Mouse (Mus musculus): ENCODE results near the gene Rfng. TPM values are rescaled to one million over a fixed set of nuclear protein-coding genes. Genes with fewer than 3 reads are reported as not detected.
"Not testable (repeated sequence)": the region's sequence is repeated elsewhere in the genome, so short reads cannot be mapped to it uniquely, and the experiment has no call there.

Rfng gene
- polyA plus RNA-seq, 1 experiment, result 87.4 TPM

GRCm38 (mm10) chr11:120777123-120777522 is 6.9 kb downstream of the Rfng start:
- no peak for TF ChIP-seq CTCF (IDR thresholded peaks at IDR 0.05; ENCODE audit: borderline replicate concordance, control insufficient read depth, extremely low read depth, insufficient read depth, low read length, poor library complexity)
- DNase-seq, result no peak
- 65% methylated on average over 6 of the region's 6 CpGs for WGBS
- H3K4me3 ChIP-seq (ENCODE audit: control insufficient read depth, insufficient read depth, low read length), result no peak overlapping the region
- no peak overlapping the region for H3K27ac ChIP-seq (ENCODE audit: control insufficient read depth, insufficient read depth, low read length)
- no peaks in the 10 kb centered on the region for H3K36me3 ChIP-seq (ENCODE audit: control insufficient read depth, insufficient read depth, low read length)
- H3K27me3 ChIP-seq (ENCODE audit: control insufficient read depth, insufficient read depth, low read length), result no peaks in the 10 kb centered on the region
- H3K4me1 ChIP-seq (replicated peaks; ENCODE audit: control insufficient read depth, insufficient read depth, low read length), result no peaks in the 10 kb centered on the region

- 25% methylated on average over 15 of the region's 15 CpGs for WGBS
- H3K27me3 ChIP-seq (ENCODE audit: control insufficient read depth, insufficient read depth, low read length), result no peaks in the 10 kb centered on the region
- no peak for TF ChIP-seq POLR2A (IDR thresholded peaks at IDR 0.05; ENCODE audit: control insufficient read depth, extremely low read depth, insufficient read depth, low read length, poor library complexity)
- peak; percentile 100 for TF ChIP-seq CTCF (IDR thresholded peaks at IDR 0.05; ENCODE audit: borderline replicate concordance, control insufficient read depth, extremely low read depth, insufficient read depth, low read length, poor library complexity)
- DNase-seq, result peak; percentile 95
- no peaks in the 10 kb centered on the region for H3K4me1 ChIP-seq (replicated peaks; ENCODE audit: control insufficient read depth, insufficient read depth, low read length)
- H3K27ac ChIP-seq (ENCODE audit: control insufficient read depth, insufficient read depth, low read length), result no peak overlapping the region
- H3K36me3 ChIP-seq (ENCODE audit: control insufficient read depth, insufficient read depth, low read length), result no peaks in the 10 kb centered on the region
- no peak overlapping the region for H3K4me3 ChIP-seq (ENCODE audit: control insufficient read depth, insufficient read depth, low read length)
Observed at GRCm38 (mm10) chr11:120775774-120776469, 8.1 kb downstream of the Rfng start.

GRCm38 (mm10) chr11:120773463-120774190 is 10.4 kb downstream of the Rfng start:
- WGBS, result 94% methylated on average over 7 of the region's 7 CpGs
- Histone ChIP-seq H3K27me3 (ENCODE audit: control insufficient read depth, insufficient read depth, low read length) (no peaks in the 10 kb centered on the region), H3K4me1 (replicated peaks; ENCODE audit: control insufficient read depth, insufficient read depth, low read length) (no peaks in the 10 kb centered on the region), H3K27ac (ENCODE audit: control insufficient read depth, insufficient read depth, low read length) (no peak overlapping the region), H3K4me3 (ENCODE audit: control insufficient read depth, insufficient read depth, low read length) (no peak overlapping the region), H3K36me3 (ENCODE audit: control insufficient read depth, insufficient read depth, low read length) (no peaks in the 10 kb centered on the region)
- no peak for DNase-seq
- TF ChIP-seq CTCF (IDR thresholded peaks at IDR 0.05; ENCODE audit: borderline replicate concordance, control insufficient read depth, extremely low read depth, insufficient read depth, low read length, poor library complexity), result no peak
- TF ChIP-seq POLR2A (IDR thresholded peaks at IDR 0.05; ENCODE audit: control insufficient read depth, extremely low read depth, insufficient read depth, low read length, poor library complexity), result no peak

GRCm38 (mm10) chr11:120772749-120773148 is 11.3 kb downstream of the Rfng start:
- 95% methylated on average over 3 of the region's 3 CpGs for WGBS
- Histone ChIP-seq H3K27me3 (ENCODE audit: control insufficient read depth, insufficient read depth, low read length) (no peaks in the 10 kb centered on the region), H3K27ac (ENCODE audit: control insufficient read depth, insufficient read depth, low read length) (no peak overlapping the region), H3K4me3 (ENCODE audit: control insufficient read depth, insufficient read depth, low read length) (no peak overlapping the region), H3K4me1 (replicated peaks; ENCODE audit: control insufficient read depth, insufficient read depth, low read length) (no peaks in the 10 kb centered on the region), H3K36me3 (ENCODE audit: control insufficient read depth, insufficient read depth, low read length) (no peaks in the 10 kb centered on the region)
- no peak for DNase-seq
- TF ChIP-seq POLR2A (IDR thresholded peaks at IDR 0.05; ENCODE audit: control insufficient read depth, extremely low read depth, insufficient read depth, low read length, poor library complexity) (no peak), CTCF (IDR thresholded peaks at IDR 0.05; ENCODE audit: borderline replicate concordance, control insufficient read depth, extremely low read depth, insufficient read depth, low read length, poor library complexity) (no peak)

GRCm38 (mm10) chr11:120768206-120768605 is 15.8 kb downstream of the Rfng start:
- H3K4me3 ChIP-seq (ENCODE audit: control insufficient read depth, insufficient read depth, low read length), result no peak overlapping the region
- TF ChIP-seq CTCF (IDR thresholded peaks at IDR 0.05; ENCODE audit: borderline replicate concordance, control insufficient read depth, extremely low read depth, insufficient read depth, low read length, poor library complexity) (no peak), POLR2A (IDR thresholded peaks at IDR 0.05; ENCODE audit: control insufficient read depth, extremely low read depth, insufficient read depth, low read length, poor library complexity) (no peak)
- no peaks in the 10 kb centered on the region for H3K27me3 ChIP-seq (ENCODE audit: control insufficient read depth, insufficient read depth, low read length)
- no peaks in the 10 kb centered on the region for H3K36me3 ChIP-seq (ENCODE audit: control insufficient read depth, insufficient read depth, low read length)
- no peak overlapping the region for H3K27ac ChIP-seq (ENCODE audit: control insufficient read depth, insufficient read depth, low read length)
- no peak for DNase-seq
- no peaks in the 10 kb centered on the region; the same call in 1 of the 2 replicates for H3K4me1 ChIP-seq (replicated peaks; ENCODE audit: control insufficient read depth, insufficient read depth, low read length)
- 87% methylated on average over 1 of the region's 1 CpGs for WGBS

GRCm38 (mm10) chr11:120767023-120767422 is 17.0 kb downstream of the Rfng start:
- not testable (repeated sequence) for H3K4me3 ChIP-seq (ENCODE audit: control insufficient read depth, insufficient read depth, low read length); H3K4me1 ChIP-seq (replicated peaks; ENCODE audit: control insufficient read depth, insufficient read depth, low read length); H3K27me3 ChIP-seq (ENCODE audit: control insufficient read depth, insufficient read depth, low read length); H3K36me3 ChIP-seq (ENCODE audit: control insufficient read depth, insufficient read depth, low read length); DNase-seq; H3K27ac ChIP-seq (ENCODE audit: control insufficient read depth, insufficient read depth, low read length)
- WGBS, result 0% methylated on average over 4 of the region's 7 CpGs

- H3K4me3 ChIP-seq (ENCODE audit: control insufficient read depth, insufficient read depth, low read length); H3K27ac ChIP-seq (ENCODE audit: control insufficient read depth, insufficient read depth, low read length); H3K27me3 ChIP-seq (ENCODE audit: control insufficient read depth, insufficient read depth, low read length); DNase-seq; H3K36me3 ChIP-seq (ENCODE audit: control insufficient read depth, insufficient read depth, low read length); H3K4me1 ChIP-seq (replicated peaks; ENCODE audit: control insufficient read depth, insufficient read depth, low read length): not testable (repeated sequence)
- WGBS, result 34% methylated on average over 9 of the region's 23 CpGs
Observed at GRCm38 (mm10) chr11:120763121-120763999, 20.6 kb downstream of the Rfng start.

- not testable (repeated sequence) for H3K4me3 ChIP-seq (ENCODE audit: control insufficient read depth, insufficient read depth, low read length); DNase-seq
- WGBS, result 25% methylated on average over 14 of the region's 14 CpGs
Observed at GRCm38 (mm10) chr11:120762672-120763041, 21.4 kb downstream of the Rfng start, which contains the start of gene Hmga1b. TSS of gene Hmga1b (plus strand) at chr11:120762794.

More at GRCm38 (mm10) chr11:120762672-120763041, 21.4 kb downstream of the Rfng start, which contains the start of gene Hmga1b:
- H3K27me3 ChIP-seq (ENCODE audit: control insufficient read depth, insufficient read depth, low read length); H3K36me3 ChIP-seq (ENCODE audit: control insufficient read depth, insufficient read depth, low read length); H3K4me1 ChIP-seq (replicated peaks; ENCODE audit: control insufficient read depth, insufficient read depth, low read length); H3K27ac ChIP-seq (ENCODE audit: control insufficient read depth, insufficient read depth, low read length): not testable (repeated sequence)
